Mouse (Mus musculus): ENCODE measurements at regions not wholly inside any gene's neighbourhood (a gene's known extent, or its start where the extent isn't known, plus 50 kb on each side); places are given as distances from the start of the nearest gene placed in this dataset.

DNA sequence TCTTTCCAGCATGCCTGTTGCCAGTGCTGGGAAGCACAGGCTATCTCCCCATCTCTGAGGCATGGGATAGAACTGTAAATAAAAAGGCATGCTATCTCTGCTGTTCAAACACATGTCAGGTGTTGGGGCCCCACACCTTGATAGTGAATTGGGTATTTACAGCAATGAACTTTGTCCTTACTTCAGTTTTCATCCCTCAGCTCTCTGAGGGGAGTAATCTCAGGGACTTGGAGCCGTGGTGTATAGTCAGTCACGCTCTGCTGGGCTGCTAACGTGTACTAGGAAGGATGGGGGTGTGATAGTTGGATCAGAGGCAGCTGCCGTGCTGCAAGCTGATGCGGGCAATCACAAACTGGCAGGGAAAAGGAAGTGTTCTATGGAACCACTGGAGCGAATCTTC, 91.5 kb upstream of the Prkg2 start:
- WGBS, result 57% methylated on average over 6 of the region's 6 CpGs
- Histone ChIP-seq H3K4me2 (ENCODE audit: low read depth, low read length) (no peak overlapping the region), H3K36me3 (replicated peaks; ENCODE audit: control insufficient read depth, insufficient read depth, low read length) (no peaks in the 10 kb centered on the region), H3K4me1 (ENCODE audit: control insufficient read depth, insufficient read depth) (no peaks in the 10 kb centered on the region), H3K9ac (replicated peaks; ENCODE audit: low read depth, low read length) (no peak overlapping the region), H3K9me3 (replicated peaks; ENCODE audit: control insufficient read depth, low read length) (no peaks in the 10 kb centered on the region), H3K27me3 (ENCODE audit: control insufficient read depth, insufficient read depth, low read length) (no peaks in the 10 kb centered on the region), H3K27ac (ENCODE audit: low read depth) (no peak overlapping the region), H3K4me3 (ENCODE audit: low read depth, low read length) (no peak overlapping the region)
- TF ChIP-seq EP300 (IDR thresholded peaks at IDR 0.05; ENCODE audit: low read depth), result no peak
- TF ChIP-seq CTCF (IDR thresholded peaks at IDR 0.05; ENCODE audit: low read depth), result no peak
- DNase-seq (ENCODE audit: low spot score) (no peak), ATAC-seq (ENCODE audit: insufficient read depth, low read depth) (no peak)

DNA sequence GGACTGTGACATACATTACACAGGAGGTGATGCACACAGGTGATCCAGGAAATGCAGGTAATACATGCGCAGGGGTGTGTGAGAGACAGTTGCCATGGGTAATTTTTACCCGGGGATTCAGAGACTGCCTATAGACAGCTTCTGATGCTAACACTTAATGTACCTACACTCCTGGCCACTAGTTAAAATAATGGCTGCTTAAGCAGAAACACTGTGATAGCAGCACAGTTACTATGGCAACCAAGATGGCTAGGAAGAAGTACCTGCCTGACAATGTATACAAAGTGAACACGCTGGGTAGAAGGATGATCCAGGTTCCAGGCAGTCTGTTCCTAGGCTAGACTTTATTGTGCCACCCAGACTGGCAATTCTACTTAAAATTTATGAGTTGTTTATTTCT, 88.3 kb upstream of the Prkg2 start:
- Histone ChIP-seq H3K4me1 (ENCODE audit: control insufficient read depth, insufficient read depth) (no peaks in the 10 kb centered on the region), H3K9ac (replicated peaks; ENCODE audit: low read depth, low read length) (no peak overlapping the region), H3K4me3 (ENCODE audit: low read depth, low read length) (no peak overlapping the region), H3K36me3 (replicated peaks; ENCODE audit: control insufficient read depth, insufficient read depth, low read length) (no peaks in the 10 kb centered on the region), H3K27me3 (ENCODE audit: control insufficient read depth, insufficient read depth, low read length) (no peaks in the 10 kb centered on the region), H3K27ac (ENCODE audit: low read depth) (no peak overlapping the region), H3K9me3 (replicated peaks; ENCODE audit: control insufficient read depth, low read length) (no peaks in the 10 kb centered on the region), H3K4me2 (ENCODE audit: low read depth, low read length) (no peak overlapping the region)
- DNase-seq (ENCODE audit: low spot score) (no peak), ATAC-seq (ENCODE audit: insufficient read depth, low read depth) (no peak)
- WGBS, result 83% methylated on average over 3 of the region's 3 CpGs
- no peak for TF ChIP-seq CTCF (IDR thresholded peaks at IDR 0.05; ENCODE audit: low read depth)
- no peak for TF ChIP-seq EP300 (IDR thresholded peaks at IDR 0.05; ENCODE audit: low read depth)

DNA sequence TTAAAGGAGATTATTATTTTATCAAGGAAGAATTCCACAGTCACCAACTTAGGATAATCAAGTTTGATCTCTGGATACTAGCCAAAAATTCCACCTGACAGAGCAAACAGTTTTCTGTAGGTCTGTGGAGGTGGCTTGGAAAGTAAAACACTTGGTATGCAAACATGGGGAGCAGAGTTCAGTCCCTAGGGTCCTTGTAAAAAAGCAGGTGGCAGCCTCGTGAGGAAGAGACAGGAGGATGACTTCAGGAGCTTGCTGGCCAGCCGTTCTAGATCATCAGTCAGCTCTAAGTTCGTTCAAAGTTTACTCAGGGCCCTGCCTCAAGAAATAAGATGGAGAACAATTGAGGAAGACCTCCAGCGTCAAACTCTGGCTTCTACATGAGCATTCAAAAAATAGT, 74.6 kb upstream of the Prkg2 start:
- WGBS, result 72% methylated on average over 4 of the region's 4 CpGs
- no peaks in the 10 kb centered on the region for H3K4me1 ChIP-seq (ENCODE audit: control insufficient read depth, insufficient read depth)
- no peak overlapping the region for H3K9ac ChIP-seq (replicated peaks; ENCODE audit: low read depth, low read length)
- H3K27ac ChIP-seq (ENCODE audit: low read depth), result no peak overlapping the region
- no peak overlapping the region for H3K4me3 ChIP-seq (ENCODE audit: low read depth, low read length)
- no peak overlapping the region for H3K4me2 ChIP-seq (ENCODE audit: low read depth, low read length)
- H3K9me3 ChIP-seq (replicated peaks; ENCODE audit: control insufficient read depth, low read length), result no peaks in the 10 kb centered on the region
- H3K36me3 ChIP-seq (replicated peaks; ENCODE audit: control insufficient read depth, insufficient read depth, low read length), result no peaks in the 10 kb centered on the region
- TF ChIP-seq EP300 (IDR thresholded peaks at IDR 0.05; ENCODE audit: low read depth) (no peak), CTCF (IDR thresholded peaks at IDR 0.05; ENCODE audit: low read depth) (no peak)
- ATAC-seq (ENCODE audit: insufficient read depth, low read depth), result no peak
- no peaks in the 10 kb centered on the region for H3K27me3 ChIP-seq (ENCODE audit: control insufficient read depth, insufficient read depth, low read length)
- no peak for DNase-seq (ENCODE audit: low spot score)

DNA sequence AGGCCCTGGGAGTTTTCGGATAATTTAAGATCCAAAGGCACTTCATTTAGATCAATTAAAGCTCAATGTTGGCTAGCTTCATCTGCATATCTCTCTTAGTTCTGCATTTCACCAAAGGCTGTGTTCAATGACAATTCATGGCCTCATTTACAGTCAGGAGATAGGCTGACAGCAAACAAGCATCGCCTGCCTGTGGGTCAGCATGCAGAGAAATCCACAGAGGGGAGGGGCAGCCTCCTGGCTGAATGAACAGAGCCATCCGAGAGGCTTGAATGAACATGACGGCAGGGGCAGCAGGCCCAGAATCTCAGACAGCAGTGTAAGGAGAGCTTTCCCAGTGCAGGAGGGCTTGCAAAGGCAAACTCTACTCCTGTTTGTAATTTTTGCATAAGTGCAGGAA, 74.1 kb upstream of the Prkg2 start:
- no peaks in the 10 kb centered on the region for H3K36me3 ChIP-seq (replicated peaks; ENCODE audit: control insufficient read depth, insufficient read depth, low read length)
- WGBS, result 49% methylated on average over 4 of the region's 4 CpGs
- no peak overlapping the region for H3K9ac ChIP-seq (replicated peaks; ENCODE audit: low read depth, low read length)
- no peak overlapping the region for H3K4me2 ChIP-seq (ENCODE audit: low read depth, low read length)
- ATAC-seq (ENCODE audit: insufficient read depth, low read depth) (no peak), DNase-seq (ENCODE audit: low spot score) (no peak)
- H3K9me3 ChIP-seq (replicated peaks; ENCODE audit: control insufficient read depth, low read length), result no peaks in the 10 kb centered on the region
- H3K4me3 ChIP-seq (ENCODE audit: low read depth, low read length), result no peak overlapping the region
- H3K4me1 ChIP-seq (ENCODE audit: control insufficient read depth, insufficient read depth), result no peaks in the 10 kb centered on the region
- H3K27ac ChIP-seq (ENCODE audit: low read depth), result no peak overlapping the region
- no peaks in the 10 kb centered on the region for H3K27me3 ChIP-seq (ENCODE audit: control insufficient read depth, insufficient read depth, low read length)
- TF ChIP-seq EP300 (IDR thresholded peaks at IDR 0.05; ENCODE audit: low read depth) (no peak), CTCF (IDR thresholded peaks at IDR 0.05; ENCODE audit: low read depth) (no peak)

DNA sequence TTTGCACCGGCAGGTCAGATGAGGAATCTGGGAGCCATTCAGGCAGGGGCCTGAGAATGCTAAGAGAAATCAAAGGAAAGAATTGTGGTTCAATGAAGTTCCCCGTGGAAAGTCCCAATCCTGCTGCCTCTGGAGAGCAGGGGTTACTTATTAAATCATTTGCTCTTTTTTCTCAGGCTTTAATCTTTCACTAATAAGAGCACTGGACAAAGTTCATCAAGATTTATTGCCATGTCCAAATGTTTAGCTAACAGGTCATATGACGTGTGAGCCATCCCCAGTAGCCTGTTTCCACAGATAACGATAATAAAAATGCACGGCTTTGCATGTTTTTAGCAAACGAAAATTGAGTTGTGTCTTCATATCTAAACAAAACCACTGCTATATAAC, 62.6 kb upstream of the Prkg2 start:
- 87% methylated on average over 6 of the region's 6 CpGs for WGBS
- no peak overlapping the region for H3K9ac ChIP-seq (replicated peaks; ENCODE audit: low read depth, low read length)
- no peaks in the 10 kb centered on the region for H3K9me3 ChIP-seq (replicated peaks; ENCODE audit: control insufficient read depth, low read length)
- no peak overlapping the region for H3K4me3 ChIP-seq (ENCODE audit: low read depth, low read length)
- no peak overlapping the region for H3K4me2 ChIP-seq (ENCODE audit: low read depth, low read length)
- TF ChIP-seq CTCF (IDR thresholded peaks at IDR 0.05; ENCODE audit: low read depth), result no peak
- TF ChIP-seq EP300 (IDR thresholded peaks at IDR 0.05; ENCODE audit: low read depth), result no peak
- DNase-seq (ENCODE audit: low spot score), result no peak
- H3K36me3 ChIP-seq (replicated peaks; ENCODE audit: control insufficient read depth, insufficient read depth, low read length), result no peaks in the 10 kb centered on the region
- no peaks in the 10 kb centered on the region for H3K4me1 ChIP-seq (ENCODE audit: control insufficient read depth, insufficient read depth)
- H3K27me3 ChIP-seq (ENCODE audit: control insufficient read depth, insufficient read depth, low read length), result no peaks in the 10 kb centered on the region
- H3K27ac ChIP-seq (ENCODE audit: low read depth), result no peak overlapping the region
- no peak for ATAC-seq (ENCODE audit: insufficient read depth, low read depth)

DNA sequence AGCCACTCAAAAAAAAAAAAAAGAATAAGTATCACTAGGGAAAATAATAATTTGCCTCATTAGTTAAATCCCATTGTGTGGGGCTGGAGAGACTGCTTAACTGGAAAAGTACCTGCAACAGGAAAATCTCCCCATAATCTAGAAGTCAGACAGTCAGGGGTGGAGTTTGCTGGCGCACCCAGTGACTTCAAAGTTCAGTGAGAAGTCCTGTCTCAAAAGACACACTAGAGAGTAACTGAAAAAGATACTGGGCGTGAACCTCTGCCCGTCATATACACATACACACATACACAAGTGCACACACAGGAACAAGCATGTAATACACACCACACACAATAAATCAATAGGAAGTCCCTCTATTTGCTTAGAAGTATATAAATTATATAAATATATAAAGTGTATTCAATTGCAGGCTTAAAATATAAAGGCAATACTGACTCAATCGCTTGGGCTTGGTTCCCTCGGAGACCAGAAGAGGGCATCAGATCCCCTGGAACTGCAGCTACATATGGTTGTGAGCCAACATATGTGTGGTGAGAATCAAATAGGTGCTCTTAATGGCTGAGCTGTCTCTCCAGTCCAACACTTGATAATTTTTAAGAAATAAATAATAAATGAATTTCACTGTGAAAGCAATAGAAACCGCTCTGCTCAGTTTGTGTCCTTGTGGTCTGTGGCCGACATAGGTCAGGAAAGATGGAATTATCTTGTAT, 62.0 kb upstream of the Prkg2 start:
- no peak overlapping the region for H3K9ac ChIP-seq (replicated peaks; ENCODE audit: low read depth, low read length)
- H3K4me3 ChIP-seq (ENCODE audit: low read depth, low read length), result no peak overlapping the region
- no peak overlapping the region for H3K27ac ChIP-seq (ENCODE audit: low read depth)
- no peaks in the 10 kb centered on the region for H3K27me3 ChIP-seq (ENCODE audit: control insufficient read depth, insufficient read depth, low read length)
- H3K4me1 ChIP-seq (ENCODE audit: control insufficient read depth, insufficient read depth), result no peaks in the 10 kb centered on the region
- no peak overlapping the region for H3K4me2 ChIP-seq (ENCODE audit: low read depth, low read length)
- no peaks in the 10 kb centered on the region for H3K36me3 ChIP-seq (replicated peaks; ENCODE audit: control insufficient read depth, insufficient read depth, low read length)
- DNase-seq (ENCODE audit: low spot score) (no peak), ATAC-seq (ENCODE audit: insufficient read depth, low read depth) (no peak)
- TF ChIP-seq EP300 (IDR thresholded peaks at IDR 0.05; ENCODE audit: low read depth) (no peak), CTCF (IDR thresholded peaks at IDR 0.05; ENCODE audit: low read depth) (no peak)
- H3K9me3 ChIP-seq (replicated peaks; ENCODE audit: control insufficient read depth, low read length), result no peaks in the 10 kb centered on the region
- WGBS, result 84% methylated on average over 7 of the region's 7 CpGs

All from heart, postnatal 0 days (tissue).